Mouse (Mus musculus) left cerebral cortex, postnatal 4 days (tissue): ENCODE results near the gene Pgm3. TPM values are rescaled to one million over a fixed set of nuclear protein-coding genes. Genes with fewer than 3 reads are reported as not detected.

ENCODE experiments used
- DNase-seq: peaks from one replicate; pipeline ENCODE4 v3.0.0-alpha.2; 2022
- intact Hi-C: fragments of 180-260 bp; cut with DNase I; formaldehyde crosslinking; loops from one replicate; pipeline ENCODE4 v1.15.1; 2025
- total RNA-seq, 2 experiments: library from RNA; stranded (reverse); gene quantifications; 2 replicates each; pipeline ENCODE4 v1.2.3; 2021

Pgm3 gene
- total RNA-seq, 2 experiments from 2014 or later = 30.5 to 31.6 TPM

GRCm38 (mm10) chr9:86570261-86570890 is 1.3 kb downstream of the Pgm3 start:
- intact Hi-C loops = no loop called here
- no peak for DNase-seq

- intact Hi-C loops = no loop called here
- no peak for DNase-seq
These were observed 2.2 kb downstream of the Pgm3 start for GRCm38 (mm10) chr9:86569314-86569910.

- intact Hi-C loops = no loop called here
- DNase-seq = no peak
These were observed 11.1 kb downstream of the Pgm3 start for GRCm38 (mm10) chr9:86560543-86560942.

GRCm38 (mm10) chr9:86554641-86555040 is 17.0 kb downstream of the Pgm3 start:
- DNase-seq = no peak
- intact Hi-C loops = loop anchor here (5.0 kb wide), 1 partner anchor 47 kb away; no protein-coding TSS in a partner anchor

GRCm38 (mm10) chr9:86553886-86554285 is 17.8 kb downstream of the Pgm3 start:
- DNase-seq = no peak
- intact Hi-C loops = loop anchor here (5.0 kb wide), 1 partner anchor 47 kb away; no protein-coding TSS in a partner anchor

- DNase-seq = no peak
- intact Hi-C loops = loop anchor here (5.0 kb wide), 1 partner anchor 43 kb away; no protein-coding TSS in a partner anchor
These were observed 20.9 kb downstream of the Pgm3 start for GRCm38 (mm10) chr9:86550717-86551116.

GRCm38 (mm10) chr9:86549637-86550162 is 21.9 kb downstream of the Pgm3 start:
- DNase-seq = no peak
- intact Hi-C loops = loop anchor here (5.0 kb wide), 1 partner anchor 42 kb away; no protein-coding TSS in a partner anchor

- no peak for DNase-seq
- intact Hi-C loops = no loop called here
These were observed 27.1 kb downstream of the Pgm3 start for GRCm38 (mm10) chr9:86544559-86544958.

- DNase-seq = no peak
- intact Hi-C loops = no loop called here
These were observed 28.2 kb downstream of the Pgm3 start for GRCm38 (mm10) chr9:86543451-86543850.

GRCm38 (mm10) chr9:86534071-86534470 is 37.6 kb downstream of the Pgm3 start:
- no peak for DNase-seq
- intact Hi-C loops = no loop called here

- intact Hi-C loops = no loop called here
- DNase-seq = no peak
These were observed 46.0 kb downstream of the Pgm3 start for GRCm38 (mm10) chr9:86525600-86525999.

- intact Hi-C loops = no loop called here
- DNase-seq = no peak
These were observed 49.3 kb downstream of the Pgm3 start for GRCm38 (mm10) chr9:86522335-86522734.

GRCm38 (mm10) chr9:86514798-86515197 is 56.8 kb downstream of the Pgm3 start:
- intact Hi-C loops = no loop called here
- no peak for DNase-seq

GRCm38 (mm10) chr9:86514390-86514789 is 57.3 kb downstream of the Pgm3 start:
- DNase-seq = no peak
- intact Hi-C loops = no loop called here

- intact Hi-C loops = no loop called here
- no peak for DNase-seq
These were observed 57.9 kb downstream of the Pgm3 start for GRCm38 (mm10) chr9:86513733-86514132.

- no peak for DNase-seq
- intact Hi-C loops = loop anchor here (5.0 kb wide), 2 partner anchors 45 to 785 kb away; no protein-coding TSS in a partner anchor
These were observed 64.2 kb downstream of the Pgm3 start for GRCm38 (mm10) chr9:86507437-86507836.

Other genes starting within 250 kb of the Pgm3 start
- gene Ube2cbp, start 106.9 kb downstream of the Pgm3 start, total RNA-seq = 1 to 10 TPM; 6.7 to 6.9 TPM
- 10 to 100 TPM; 72.3 to 83.1 TPM for gene Dop1a, start 104.7 kb downstream of the Pgm3 start, total RNA-seq
- 10 to 100 TPM; 13.9 to 16.8 TPM for gene Rwdd2a, start 149 bp upstream of the Pgm3 start, total RNA-seq
- gene Me1, start 124.1 kb upstream of the Pgm3 start, total RNA-seq = 10 to 100 TPM; 60.3 to 64.4 TPM
- 10 to 100 TPM; 10.9 to 11.4 TPM for gene Prss35, start 171.8 kb upstream of the Pgm3 start, total RNA-seq